ENCODE assay signal across 11 mouse cellular contexts in the genomic region with DNA sequence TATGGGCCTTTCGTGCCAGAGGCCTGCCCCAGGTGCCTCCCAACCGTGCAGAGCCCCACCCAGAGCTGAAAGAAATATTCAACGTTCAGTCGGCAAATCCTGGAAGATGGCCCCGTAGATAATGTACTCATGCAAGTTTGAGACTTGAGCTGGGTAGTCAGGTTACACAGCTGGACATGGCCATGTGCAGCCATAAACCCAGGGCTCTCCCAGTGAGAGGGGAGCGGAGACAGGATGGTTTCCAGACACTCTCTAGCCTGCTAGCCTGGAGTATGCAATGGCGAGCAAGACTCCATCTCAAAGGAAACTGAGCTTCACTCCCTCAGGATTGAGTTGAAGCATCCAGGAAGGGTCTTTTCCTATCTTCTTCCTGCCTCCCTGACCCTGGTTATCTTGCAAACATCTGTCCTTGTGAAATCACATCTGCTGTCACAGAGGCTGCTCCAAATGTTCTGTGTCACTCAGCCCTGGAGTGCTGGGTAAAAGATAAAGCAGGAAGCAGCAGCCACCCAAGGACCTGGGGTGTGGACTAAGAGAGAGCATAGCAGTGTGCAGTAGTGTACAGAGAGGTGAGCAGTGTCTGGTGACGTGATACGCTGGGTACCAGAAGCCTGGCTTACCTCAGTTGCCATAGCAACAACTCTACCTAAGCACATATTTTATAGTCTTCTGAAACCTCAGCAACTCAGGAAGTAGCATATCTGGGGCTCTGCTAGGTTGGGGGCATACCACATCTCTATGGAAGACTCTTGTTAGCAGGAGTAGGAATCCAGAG. TPM values are rescaled to one million over a fixed set of nuclear protein-coding genes. Genes with fewer than 3 reads are reported as not detected.
DNase-seq lines count a peak whose midpoint lies in the region; ATAC-seq and TF ChIP-seq lines count a peak whose summit lies in the region.
"Had no signal": no experiment of that assay in that cellular context is flagged by ENCODE, and none has a peak within 500 bp of the region (broad histone marks: within the 10 kb centered on the region; RNA-seq: fewer than 3 reads in every experiment).

No protein-coding gene starts in this region.

- no peaks in the 10 kb centered on the region for H3K9me3 ChIP-seq in kidney, embryonic 15.5 days (replicated peaks)
- no peaks in the 10 kb centered on the region for H3K9me3 ChIP-seq in MEL (replicated peaks; ENCODE audit: insufficient read depth, low read length)
- no peaks in the 10 kb centered on the region for H3K9me3 ChIP-seq in forebrain, postnatal 0 days (ENCODE audit: low read length)
- no peaks in the 10 kb centered on the region for H3K9me3 ChIP-seq in midbrain, embryonic 16.5 days (replicated peaks; ENCODE audit: control insufficient read depth, low read length, poor library complexity, severe bottlenecking)

- no peak overlapping the region for H3K9ac ChIP-seq in kidney, embryonic 15.5 days
- no peak overlapping the region for H3K9ac ChIP-seq in MEL (ENCODE audit: control insufficient read depth, low read depth, low read length, poor library complexity, severe bottlenecking)
- H3K9ac ChIP-seq in forebrain, postnatal 0 days, result no peak overlapping the region
- peak overlapping the region; percentile 40; the same call in 1 of the 2 replicates for H3K9ac ChIP-seq in midbrain, embryonic 16.5 days (ENCODE audit: low read depth, low read length)

- peaks cover 14% of the 10 kb centered on the region for H3K36me3 ChIP-seq in kidney, embryonic 15.5 days
- peaks cover 3 to 11% of the 10 kb centered on the region in 2 experiments; a peak in 3 of 4 replicates for H3K36me3 ChIP-seq in MEL (ENCODE audit: control insufficient read depth in 1 of 2, insufficient read depth in 2 of 2, low read length in 2 of 2)
- peaks cover 11% of the 10 kb centered on the region for H3K36me3 ChIP-seq in forebrain, postnatal 0 days (ENCODE audit: insufficient read depth)
- peaks cover 4% of the 10 kb centered on the region; the same call in 1 of the 2 replicates for H3K36me3 ChIP-seq in midbrain, embryonic 16.5 days (ENCODE audit: control insufficient read depth, insufficient read depth, low read length)

- H3K4me1 ChIP-seq in kidney, embryonic 15.5 days, result peaks cover 67% of the 10 kb centered on the region
- peaks cover 2 to 11% of the 10 kb centered on the region in 2 experiments for H3K4me1 ChIP-seq in MEL (ENCODE audit: control insufficient read depth in 1 of 2, insufficient read depth in 2 of 2, low read length in 2 of 2)
- H3K4me1 ChIP-seq in forebrain, postnatal 0 days (ENCODE audit: insufficient read depth), result no peaks in the 10 kb centered on the region
- peaks cover 27% of the 10 kb centered on the region for H3K4me1 ChIP-seq in midbrain, embryonic 16.5 days (ENCODE audit: control insufficient read depth, insufficient read depth, low read length)

- H3K27me3 ChIP-seq in kidney, embryonic 15.5 days, result peaks cover 26% of the 10 kb centered on the region
- no peaks in the 10 kb centered on the region for H3K27me3 ChIP-seq in MEL (ENCODE audit: control insufficient read depth in 1 of 2, insufficient read depth in 2 of 2, low read length in 2 of 2)
- H3K27me3 ChIP-seq in forebrain, postnatal 0 days (ENCODE audit: insufficient read depth, low read length), result peaks cover 14% of the 10 kb centered on the region
- peaks cover 29% of the 10 kb centered on the region for H3K27me3 ChIP-seq in midbrain, embryonic 16.5 days (ENCODE audit: control insufficient read depth, insufficient read depth, low read depth, low read length)

- peak overlapping the region; percentile 77 for H3K27ac ChIP-seq in kidney, embryonic 15.5 days
- H3K27ac ChIP-seq in MEL (ENCODE audit: control insufficient read depth, low read depth, low read length), result no peak overlapping the region
- H3K27ac ChIP-seq in forebrain, postnatal 0 days (ENCODE audit: low read depth, low read length), result no peak overlapping the region
- H3K27ac ChIP-seq in midbrain, embryonic 16.5 days (ENCODE audit: low read length), result peak overlapping the region; percentile 66

- H3K4me3 ChIP-seq in kidney, embryonic 15.5 days (replicated peaks), result no peak overlapping the region
- H3K4me3 ChIP-seq in MEL (ENCODE audit: control insufficient read depth in 1 of 2, insufficient read depth in 1 of 2, low read depth in 2 of 2, low read length in 2 of 2), result no peak overlapping the region
- no peak overlapping the region for H3K4me3 ChIP-seq in forebrain, postnatal 0 days (ENCODE audit: low read depth, low read length)
- H3K4me3 ChIP-seq in midbrain, embryonic 16.5 days (ENCODE audit: low read depth, low read length), result no peak overlapping the region

- no peak overlapping the region for H3K4me2 ChIP-seq in kidney, embryonic 15.5 days
- H3K4me2 ChIP-seq in forebrain, postnatal 0 days (ENCODE audit: low read depth), result no peak overlapping the region
- no peak overlapping the region for H3K4me2 ChIP-seq in midbrain, embryonic 16.5 days (ENCODE audit: low read length)

- no peak for TF ChIP-seq EP300 in MEL (IDR thresholded peaks at IDR 0.05; ENCODE audit: low read depth in 1 of 2, low read length in 2 of 2)

- no peak for TF ChIP-seq RAD21 in MEL (IDR thresholded peaks at IDR 0.05; ENCODE audit: low read depth, low read length)

- WGBS in kidney, embryonic 15.5 days, result 29% methylated on average over 9 of the region's 9 CpGs
- 74% methylated on average over 9 of the region's 9 CpGs for WGBS in forebrain, postnatal 0 days
- WGBS in midbrain, embryonic 16.5 days, result 74% methylated on average over 9 of the region's 9 CpGs

- no peak for ATAC-seq in kidney, embryonic 15.5 days (replicated peaks; ENCODE audit: low FRiP score)
- peak; percentile 87 for ATAC-seq in forebrain, postnatal 0 days
- ATAC-seq in midbrain, embryonic 16.5 days, result peak; percentile 79

- no peaks in the 10 kb centered on the region for H3K79me2 ChIP-seq in MEL (ENCODE audit: control insufficient read depth, insufficient read depth, low read length, poor library complexity)

- TF ChIP-seq POLR2A in MEL (IDR thresholded peaks at IDR 0.05; ENCODE audit: control insufficient read depth in 1 of 2, insufficient read depth in 1 of 2, low read depth in 1 of 2, low read length in 2 of 2, poor library complexity in 1 of 2), result no peak

- no peak for DNase-seq in kidney, postnatal 36 days
- DNase-seq in MEL (ENCODE audit: low read depth, low spot score), result peak; percentile 44
- DNase-seq in forebrain, postnatal 0 days, result peak; percentile 53
- no peak for DNase-seq in spleen, postnatal 14 days (ENCODE audit: low spot score in 2 of 2)
- no peak for DNase-seq in urinary bladder, postnatal 10 days (ENCODE audit: low spot score)
- no peak for DNase-seq in gastrocnemius, postnatal 4 days (ENCODE audit: low spot score in 2 of 2)
- DNase-seq: adrenal gland, postnatal 36 days; thymus, postnatal 14 days had no signal

- TF ChIP-seq CTCF in MEL (IDR thresholded peaks at IDR 0.05 in 2 of 3, conservative IDR thresholded peaks at IDR 0.05 in 1 of 3; ENCODE audit: control insufficient read depth in 1 of 3, insufficient read depth in 1 of 3, low read depth in 2 of 3, low read length in 3 of 3, poor library complexity in 1 of 3, severe bottlenecking in 1 of 3), result no peak
- no peak for TF ChIP-seq CTCF in forebrain, postnatal 0 days (IDR thresholded peaks at IDR 0.05; ENCODE audit: low read depth)

RNA-seq across cellular contexts. Expression of gene Irs3, which starts 2.5 kb away (rescaled TPM):
- polyA plus RNA-seq in kidney, embryonic 15.5 days (2015; fragmentation: Nextera tagmentation; extraction: Ambion mirVana), result 0.80 and 0.82 TPM in 2 replicates
- total RNA-seq in MEL (2012; rRNA removed), result 0.10 TPM in 1 of 2 replicates, not detected in the other
- polyA plus RNA-seq in MEL (2012; ENCODE audit: insufficient read depth in 1 of 2, insufficient read length in 2 of 2, low read depth in 1 of 2, low replicate concordance in 2 of 2, missing spikeins in 1 of 2), result not detected
- 0.31 and 0.76 TPM in 2 replicates for total RNA-seq in forebrain, postnatal 0 days (2014; rRNA removed)
- polyA plus RNA-seq in forebrain, postnatal 0 days (2015; fragmentation: Nextera tagmentation; extraction: Ambion mirVana), result 0.08 and 0.29 TPM in 2 replicates
- polyA plus RNA-seq in midbrain, embryonic 16.5 days (2015; fragmentation: Nextera tagmentation; extraction: Ambion mirVana), result 0.15 and 0.16 TPM in 2 replicates
- 1 to 10 TPM in 1 of 2 experiments, under 1 TPM in 1; 0.59 to 1.2 TPM for total RNA-seq in gastrocnemius, postnatal 4 days (2021)
- total RNA-seq: common myeloid progenitor, adult 5-6 weeks had no signal

RNA-seq across cellular contexts. Expression of gene Sap25, which starts 6.9 kb away (rescaled TPM):
- polyA plus RNA-seq in kidney, embryonic 15.5 days (2015; fragmentation: Nextera tagmentation; extraction: Ambion mirVana), result 8.2 and 10.5 TPM in 2 replicates
- total RNA-seq in MEL (2012; rRNA removed), result 1.9 and 3.0 TPM in 2 replicates
- 10 to 100 TPM in 1 of 2 experiments, not detected in 1; 22.7 TPM for polyA plus RNA-seq in MEL (2012; ENCODE audit: insufficient read depth in 1 of 2, insufficient read length in 2 of 2, low read depth in 1 of 2, low replicate concordance in 2 of 2, missing spikeins in 1 of 2)
- total RNA-seq in forebrain, postnatal 0 days (2014; rRNA removed), result 4.4 and 4.6 TPM in 2 replicates
- 1.8 TPM in 2 replicates for polyA plus RNA-seq in forebrain, postnatal 0 days (2015; fragmentation: Nextera tagmentation; extraction: Ambion mirVana)
- 5.9 and 6.7 TPM in 2 replicates for polyA plus RNA-seq in midbrain, embryonic 16.5 days (2015; fragmentation: Nextera tagmentation; extraction: Ambion mirVana)
- total RNA-seq in gastrocnemius, postnatal 4 days (2021), result 1 to 10 TPM; 3.2 to 3.8 TPM

RNA-seq across cellular contexts. Expression of gene Gm20605, which starts 19.0 kb away (rescaled TPM):
- 10.4 and 13.1 TPM in 2 replicates for polyA plus RNA-seq in kidney, embryonic 15.5 days (2015; fragmentation: Nextera tagmentation; extraction: Ambion mirVana)
- 2.4 and 2.5 TPM in 2 replicates for total RNA-seq in MEL (2012; rRNA removed)
- polyA plus RNA-seq in MEL (2012; ENCODE audit: insufficient read depth in 1 of 2, insufficient read length in 2 of 2, low read depth in 1 of 2, low replicate concordance in 2 of 2, missing spikeins in 1 of 2), result 10 to 100 TPM in 1 of 2 experiments, not detected in 1; 12.7 TPM
- total RNA-seq in forebrain, postnatal 0 days (2014; rRNA removed), result 3.6 and 6.1 TPM in 2 replicates
- polyA plus RNA-seq in forebrain, postnatal 0 days (2015; fragmentation: Nextera tagmentation; extraction: Ambion mirVana), result 1.9 and 2.4 TPM in 2 replicates
- 8.2 and 9.2 TPM in 2 replicates for polyA plus RNA-seq in midbrain, embryonic 16.5 days (2015; fragmentation: Nextera tagmentation; extraction: Ambion mirVana)
- total RNA-seq in gastrocnemius, postnatal 4 days (2021), result 10 to 100 TPM in 1 of 2 experiments, 1 to 10 TPM in 1; 8.6 to 11.0 TPM

RNA-seq across cellular contexts. Expression of gene Lrch4, which starts 19.1 kb away (rescaled TPM):
- polyA plus RNA-seq in kidney, embryonic 15.5 days (2015; fragmentation: Nextera tagmentation; extraction: Ambion mirVana), result 47.4 and 50.6 TPM in 2 replicates
- total RNA-seq in MEL (2012; rRNA removed), result 9.1 and 9.7 TPM in 2 replicates
- 100 to 1,000 TPM in 1 of 2 experiments, 10 to 100 TPM in 1; 47.0 to 239 TPM for polyA plus RNA-seq in MEL (2012; ENCODE audit: insufficient read depth in 1 of 2, insufficient read length in 2 of 2, low read depth in 1 of 2, low replicate concordance in 2 of 2, missing spikeins in 1 of 2)
- 3.3 and 5.6 TPM in 2 replicates for total RNA-seq in forebrain, postnatal 0 days (2014; rRNA removed)
- 11.3 and 12.8 TPM in 2 replicates for polyA plus RNA-seq in forebrain, postnatal 0 days (2015; fragmentation: Nextera tagmentation; extraction: Ambion mirVana)
- 18.8 and 19.2 TPM in 2 replicates for polyA plus RNA-seq in midbrain, embryonic 16.5 days (2015; fragmentation: Nextera tagmentation; extraction: Ambion mirVana)
- total RNA-seq in gastrocnemius, postnatal 4 days (2021), result 10 to 100 TPM; 19.2 to 23.0 TPM

RNA-seq across cellular contexts. Expression of gene Fbxo24, which starts 19.2 kb away (rescaled TPM):
- polyA plus RNA-seq in kidney, embryonic 15.5 days (2015; fragmentation: Nextera tagmentation; extraction: Ambion mirVana), result 0.16 and 0.17 TPM in 2 replicates
- 0.13 and 0.42 TPM in 2 replicates for total RNA-seq in MEL (2012; rRNA removed)
- under 1 TPM in 1 of 2 experiments, not detected in 1; 0.46 TPM for polyA plus RNA-seq in MEL (2012; ENCODE audit: insufficient read depth in 1 of 2, insufficient read length in 2 of 2, low read depth in 1 of 2, low replicate concordance in 2 of 2, missing spikeins in 1 of 2)
- 0.23 and 0.24 TPM in 2 replicates for total RNA-seq in forebrain, postnatal 0 days (2014; rRNA removed)
- 0.09 and 0.10 TPM in 2 replicates for polyA plus RNA-seq in forebrain, postnatal 0 days (2015; fragmentation: Nextera tagmentation; extraction: Ambion mirVana)
- polyA plus RNA-seq in midbrain, embryonic 16.5 days (2015; fragmentation: Nextera tagmentation; extraction: Ambion mirVana), result 0.11 and 0.12 TPM in 2 replicates
- under 1 TPM; 0.74 to 0.80 TPM for total RNA-seq in gastrocnemius, postnatal 4 days (2021)
- total RNA-seq: common myeloid progenitor, adult 5-6 weeks had no signal

Comparison
In these comparisons a context has a peak if more than half of its experiments do, and no peak if none do; other contexts are left out.
1. H3K27ac ChIP-seq: peak in kidney, embryonic 15.5 days (single experiment) and midbrain, embryonic 16.5 days (single experiment); none in MEL (single experiment) and forebrain, postnatal 0 days (single experiment).
2. DNase-seq: peak in MEL (single experiment) and forebrain, postnatal 0 days (single experiment); none in kidney, postnatal 36 days (0 of 2), spleen, postnatal 14 days (0 of 2), urinary bladder, postnatal 10 days (single experiment) and gastrocnemius, postnatal 4 days (0 of 2).